Mouse (Mus musculus): ENCODE measurements around the gene Adamts16. TPM values are rescaled to one million over a fixed set of nuclear protein-coding genes. Genes with fewer than 3 reads are reported as not detected.

Adamts16 gene
- polyA plus RNA-seq, 1 experiment, result not detected

- Histone ChIP-seq H3K27ac (ENCODE audit: insufficient read depth, low read length) (no peak overlapping the region), H3K36me3 (ENCODE audit: control insufficient read depth, insufficient read depth, low read length, poor library complexity, severe bottlenecking) (no peaks in the 10 kb centered on the region), H3K4me1 (ENCODE audit: control insufficient read depth, insufficient read depth, low read length) (no peaks in the 10 kb centered on the region), H3K27me3 (ENCODE audit: control insufficient read depth, insufficient read depth, low read length, poor library complexity, severe bottlenecking) (no peaks in the 10 kb centered on the region), H3K9me3 (replicated peaks; ENCODE audit: control insufficient read depth, insufficient read depth, low read length, poor library complexity, severe bottlenecking) (no peaks in the 10 kb centered on the region), H3K9ac (ENCODE audit: low read depth, poor library complexity, severe bottlenecking) (no peak overlapping the region), H3K4me3 (ENCODE audit: low read depth, low read length) (no peak overlapping the region)
- TF ChIP-seq EP300 (IDR thresholded peaks at IDR 0.05; ENCODE audit: insufficient read depth, low read depth, low read length), result no peak
- TF ChIP-seq CTCF (IDR thresholded peaks at IDR 0.05; ENCODE audit: low read depth, low read length), result no peak
- no peak for TF ChIP-seq POLR2A (IDR thresholded peaks at IDR 0.05; ENCODE audit: insufficient read depth, low read length)
Measured at GRCm38 (mm10) chr13:70729996-70730395, 111.6 kb downstream of the Adamts16 start.

DNA sequence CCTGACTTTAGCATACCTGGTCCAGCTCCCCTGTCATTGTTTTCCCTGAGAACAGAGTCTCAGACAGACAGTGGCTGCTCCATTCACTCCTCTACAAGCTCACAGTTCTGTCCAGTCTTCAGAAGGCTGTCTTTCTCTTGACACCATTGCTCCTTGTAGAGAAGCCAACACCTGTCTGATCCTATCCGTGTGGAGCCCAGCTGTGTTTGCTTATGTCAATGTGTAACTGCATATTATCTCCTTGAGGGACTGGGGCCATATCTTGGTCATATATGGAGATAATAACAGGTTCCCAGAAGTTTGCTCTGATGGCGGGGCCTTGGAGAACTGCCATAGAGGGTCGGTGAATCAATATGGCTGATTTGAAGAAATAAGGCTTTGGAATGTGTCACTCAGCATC lies 115.4 kb downstream of the Adamts16 start:
- no peaks in the 10 kb centered on the region for H3K36me3 ChIP-seq (ENCODE audit: control insufficient read depth, insufficient read depth, low read length, poor library complexity, severe bottlenecking)
- H3K4me1 ChIP-seq (ENCODE audit: control insufficient read depth, insufficient read depth, low read length), result no peaks in the 10 kb centered on the region
- no peaks in the 10 kb centered on the region for H3K9me3 ChIP-seq (replicated peaks; ENCODE audit: control insufficient read depth, insufficient read depth, low read length, poor library complexity, severe bottlenecking)
- H3K27me3 ChIP-seq (ENCODE audit: control insufficient read depth, insufficient read depth, low read length, poor library complexity, severe bottlenecking), result no peaks in the 10 kb centered on the region
- TF ChIP-seq POLR2A (IDR thresholded peaks at IDR 0.05; ENCODE audit: insufficient read depth, low read length) (no peak), CTCF (IDR thresholded peaks at IDR 0.05; ENCODE audit: low read depth, low read length) (no peak), EP300 (IDR thresholded peaks at IDR 0.05; ENCODE audit: insufficient read depth, low read depth, low read length) (no peak)
- H3K9ac ChIP-seq (ENCODE audit: low read depth, poor library complexity, severe bottlenecking), result no peak overlapping the region
- H3K27ac ChIP-seq (ENCODE audit: insufficient read depth, low read length), result no peak overlapping the region
- no peak overlapping the region for H3K4me3 ChIP-seq (ENCODE audit: low read depth, low read length)

DNA sequence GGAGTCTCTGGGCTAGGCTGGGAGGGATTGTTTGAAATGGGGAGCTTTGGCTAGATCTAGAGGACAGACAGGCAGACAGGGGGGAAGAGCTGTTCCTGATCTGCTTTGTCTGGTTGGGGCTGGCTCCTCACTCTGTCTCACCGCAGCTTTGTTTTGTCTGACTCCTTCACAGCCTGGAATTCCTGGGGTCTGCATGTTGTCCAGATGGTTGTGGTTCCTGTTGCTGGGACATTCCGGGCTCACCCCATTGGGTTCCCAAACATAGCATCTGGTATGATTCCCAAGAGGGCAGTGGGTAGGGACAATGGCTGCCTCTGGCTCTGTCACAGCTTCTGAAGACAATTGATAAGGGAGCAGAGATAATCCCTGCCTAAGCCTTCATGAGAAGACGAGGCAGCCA lies 117.0 kb downstream of the Adamts16 start:
- H3K36me3 ChIP-seq (ENCODE audit: control insufficient read depth, insufficient read depth, low read length, poor library complexity, severe bottlenecking), result no peaks in the 10 kb centered on the region
- H3K4me3 ChIP-seq (ENCODE audit: low read depth, low read length), result no peak overlapping the region
- TF ChIP-seq EP300 (IDR thresholded peaks at IDR 0.05; ENCODE audit: insufficient read depth, low read depth, low read length) (no peak), CTCF (IDR thresholded peaks at IDR 0.05; ENCODE audit: low read depth, low read length) (no peak), POLR2A (IDR thresholded peaks at IDR 0.05; ENCODE audit: insufficient read depth, low read length) (no peak)
- H3K4me1 ChIP-seq (ENCODE audit: control insufficient read depth, insufficient read depth, low read length), result no peaks in the 10 kb centered on the region
- H3K9ac ChIP-seq (ENCODE audit: low read depth, poor library complexity, severe bottlenecking), result no peak overlapping the region
- H3K27ac ChIP-seq (ENCODE audit: insufficient read depth, low read length), result no peak overlapping the region
- no peaks in the 10 kb centered on the region for H3K9me3 ChIP-seq (replicated peaks; ENCODE audit: control insufficient read depth, insufficient read depth, low read length, poor library complexity, severe bottlenecking)
- H3K27me3 ChIP-seq (ENCODE audit: control insufficient read depth, insufficient read depth, low read length, poor library complexity, severe bottlenecking), result no peaks in the 10 kb centered on the region

DNA sequence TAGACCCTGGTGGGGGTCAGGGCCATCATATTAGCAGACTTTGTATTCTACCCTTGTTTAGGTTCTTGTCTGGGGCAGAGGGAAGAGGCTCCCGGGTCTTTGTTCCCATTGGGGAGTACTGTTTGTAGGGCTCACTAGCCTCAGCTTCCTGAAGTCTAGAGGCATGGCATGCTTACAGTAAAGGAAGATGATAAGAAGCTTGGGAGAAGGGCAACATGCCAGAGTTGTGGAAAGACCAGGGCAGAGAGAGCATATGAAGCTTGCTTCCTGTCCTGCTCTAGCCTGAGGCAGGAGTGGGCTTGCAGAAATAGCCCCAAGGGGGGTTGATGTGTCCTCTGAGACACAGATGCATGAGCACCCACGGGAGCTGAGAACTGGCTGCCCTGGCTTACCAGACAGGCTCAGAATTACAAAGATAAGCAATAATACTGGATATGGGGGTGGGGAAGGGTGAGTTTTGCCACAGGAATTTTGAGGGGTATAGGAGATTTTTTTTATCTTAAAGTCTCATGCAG lies 117.4 kb downstream of the Adamts16 start:
- H3K27me3 ChIP-seq (ENCODE audit: control insufficient read depth, insufficient read depth, low read length, poor library complexity, severe bottlenecking), result no peaks in the 10 kb centered on the region
- H3K27ac ChIP-seq (ENCODE audit: insufficient read depth, low read length), result no peak overlapping the region
- H3K9me3 ChIP-seq (replicated peaks; ENCODE audit: control insufficient read depth, insufficient read depth, low read length, poor library complexity, severe bottlenecking), result no peaks in the 10 kb centered on the region
- H3K4me1 ChIP-seq (ENCODE audit: control insufficient read depth, insufficient read depth, low read length), result no peaks in the 10 kb centered on the region
- TF ChIP-seq POLR2A (IDR thresholded peaks at IDR 0.05; ENCODE audit: insufficient read depth, low read length) (no peak), EP300 (IDR thresholded peaks at IDR 0.05; ENCODE audit: insufficient read depth, low read depth, low read length) (no peak), CTCF (IDR thresholded peaks at IDR 0.05; ENCODE audit: low read depth, low read length) (no peak)
- H3K9ac ChIP-seq (ENCODE audit: low read depth, poor library complexity, severe bottlenecking), result no peak overlapping the region
- no peak overlapping the region for H3K4me3 ChIP-seq (ENCODE audit: low read depth, low read length)
- no peaks in the 10 kb centered on the region for H3K36me3 ChIP-seq (ENCODE audit: control insufficient read depth, insufficient read depth, low read length, poor library complexity, severe bottlenecking)

DNA sequence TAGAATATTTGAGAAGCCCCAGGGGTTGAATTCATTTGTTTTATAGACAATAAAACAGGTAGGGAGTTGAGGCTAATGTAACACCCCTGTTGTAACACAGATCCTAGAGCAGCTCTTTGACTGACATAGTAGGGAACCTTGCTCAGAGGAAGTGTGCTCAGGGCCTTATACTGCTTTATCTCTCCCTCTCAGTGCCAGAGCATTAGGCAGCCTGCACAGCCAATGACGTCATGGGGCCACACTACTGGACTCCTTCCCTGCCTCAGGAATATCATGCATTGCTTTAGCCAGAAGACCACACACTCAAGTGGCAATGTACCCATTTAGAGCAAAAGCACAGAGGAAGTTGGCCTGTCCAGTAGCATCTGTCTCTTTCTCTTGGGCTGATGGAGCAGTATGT lies 121.6 kb downstream of the Adamts16 start:
- H3K4me1 ChIP-seq (ENCODE audit: control insufficient read depth, insufficient read depth, low read length), result no peaks in the 10 kb centered on the region
- H3K4me3 ChIP-seq (ENCODE audit: low read depth, low read length), result no peak overlapping the region
- H3K27ac ChIP-seq (ENCODE audit: insufficient read depth, low read length), result no peak overlapping the region
- no peak overlapping the region for H3K9ac ChIP-seq (ENCODE audit: low read depth, poor library complexity, severe bottlenecking)
- no peaks in the 10 kb centered on the region for H3K27me3 ChIP-seq (ENCODE audit: control insufficient read depth, insufficient read depth, low read length, poor library complexity, severe bottlenecking)
- H3K36me3 ChIP-seq (ENCODE audit: control insufficient read depth, insufficient read depth, low read length, poor library complexity, severe bottlenecking), result no peaks in the 10 kb centered on the region
- H3K9me3 ChIP-seq (replicated peaks; ENCODE audit: control insufficient read depth, insufficient read depth, low read length, poor library complexity, severe bottlenecking), result no peaks in the 10 kb centered on the region
- TF ChIP-seq POLR2A (IDR thresholded peaks at IDR 0.05; ENCODE audit: insufficient read depth, low read length), result no peak
- no peak for TF ChIP-seq CTCF (IDR thresholded peaks at IDR 0.05; ENCODE audit: low read depth, low read length)
- no peak for TF ChIP-seq EP300 (IDR thresholded peaks at IDR 0.05; ENCODE audit: insufficient read depth, low read depth, low read length)

GRCm38 (mm10) chr13:70718814-70719213 lies 122.8 kb downstream of the Adamts16 start:
- no peaks in the 10 kb centered on the region for H3K36me3 ChIP-seq (ENCODE audit: control insufficient read depth, insufficient read depth, low read length, poor library complexity, severe bottlenecking)
- H3K9ac ChIP-seq (ENCODE audit: low read depth, poor library complexity, severe bottlenecking), result no peak overlapping the region
- no peaks in the 10 kb centered on the region for H3K4me1 ChIP-seq (ENCODE audit: control insufficient read depth, insufficient read depth, low read length)
- H3K27ac ChIP-seq (ENCODE audit: insufficient read depth, low read length), result no peak overlapping the region
- H3K4me3 ChIP-seq (ENCODE audit: low read depth, low read length), result no peak overlapping the region
- H3K27me3 ChIP-seq (ENCODE audit: control insufficient read depth, insufficient read depth, low read length, poor library complexity, severe bottlenecking), result no peaks in the 10 kb centered on the region
- no peak for TF ChIP-seq POLR2A (IDR thresholded peaks at IDR 0.05; ENCODE audit: insufficient read depth, low read length)
- TF ChIP-seq EP300 (IDR thresholded peaks at IDR 0.05; ENCODE audit: insufficient read depth, low read depth, low read length), result no peak
- no peak for TF ChIP-seq CTCF (IDR thresholded peaks at IDR 0.05; ENCODE audit: low read depth, low read length)
- H3K9me3 ChIP-seq (replicated peaks; ENCODE audit: control insufficient read depth, insufficient read depth, low read length, poor library complexity, severe bottlenecking), result no peaks in the 10 kb centered on the region
